Mouse (Mus musculus): ENCODE results near the gene Ssxa1.
"Not testable (repeated sequence)": the region's sequence is repeated elsewhere in the genome, so short reads cannot be mapped to it uniquely, and the experiment has no call there.

Ssxa1 gene

GRCm38 (mm10) chrX:21115520-21115919 is at the start of gene Ssxa1:
TSS of gene Ssxa1 (plus strand) at chrX:21115820.
- no peak for DNase-seq (ENCODE audit: low spot score in 2 of 2)

- no peak for DNase-seq (ENCODE audit: low spot score in 2 of 2)
These were observed 47.5 kb upstream of the Ssxa1 start, which contains the start of gene Spaca5 for GRCm38 (mm10) chrX:21068106-21068505. TSS of gene Spaca5 (plus strand) at chrX:21068406.

GRCm38 (mm10) chrX:21088645-21088982 is 27.0 kb upstream of the Ssxa1 start:
- DNase-seq (ENCODE audit: low spot score in 2 of 2): no peak

GRCm38 (mm10) chrX:21088983-21089866 is 26.4 kb upstream of the Ssxa1 start, which contains the start of gene Zfp300:
TSS of gene Zfp300 (minus strand) at chrX:21089527.
- DNase-seq (ENCODE audit: low spot score in 2 of 2): peak; percentile 56 to 72

GRCm38 (mm10) chrX:21089867-21090239 is 25.8 kb upstream of the Ssxa1 start:
- no peak for DNase-seq (ENCODE audit: low spot score in 2 of 2)

- DNase-seq (ENCODE audit: low spot score in 2 of 2): not testable (repeated sequence)
These were observed 31.1 kb downstream of the Ssxa1 start for GRCm38 (mm10) chrX:21146675-21147074.
